Mouse (Mus musculus) lung, postnatal 25 days (tissue): ENCODE results near the gene Nsf.

Experiments used
- DNase-seq: peaks from one replicate; pipeline ENCODE4 v3.0.0; 2022; ENCODE audit warnings: low spot score

Gene Nsf

GRCm38 (mm10) chr11:103838955-103839354, 114.9 kb downstream of the Nsf start:
- DNase-seq: no peak

- no peak for DNase-seq
Observed at GRCm38 (mm10) chr11:103832331-103832730, 121.5 kb downstream of the Nsf start.

- DNase-seq: no peak
Observed at GRCm38 (mm10) chr11:103831766-103832165, 122.1 kb downstream of the Nsf start.

GRCm38 (mm10) chr11:103830476-103830875, 123.4 kb downstream of the Nsf start:
- DNase-seq: no peak

GRCm38 (mm10) chr11:103829956-103830355, 123.9 kb downstream of the Nsf start:
- DNase-seq: no peak

GRCm38 (mm10) chr11:103828866-103829265, 125.0 kb downstream of the Nsf start:
- DNase-seq: no peak

GRCm38 (mm10) chr11:103827201-103827600, 126.7 kb downstream of the Nsf start:
- no peak for DNase-seq

GRCm38 (mm10) chr11:103816719-103817118, 137.1 kb downstream of the Nsf start:
- no peak for DNase-seq

GRCm38 (mm10) chr11:103815986-103816385, 137.9 kb downstream of the Nsf start:
- no peak for DNase-seq

GRCm38 (mm10) chr11:103814808-103815207, 139.0 kb downstream of the Nsf start:
- no peak for DNase-seq

- DNase-seq: no peak
Observed at GRCm38 (mm10) chr11:103811246-103811645, 142.6 kb downstream of the Nsf start.

GRCm38 (mm10) chr11:103810631-103811030, 143.2 kb downstream of the Nsf start:
- no peak for DNase-seq

GRCm38 (mm10) chr11:103809611-103810598, 144.0 kb downstream of the Nsf start:
- DNase-seq: no peak

- no peak for DNase-seq
Observed at GRCm38 (mm10) chr11:103808771-103809610, 144.9 kb downstream of the Nsf start.

GRCm38 (mm10) chr11:103807966-103808365, 145.9 kb downstream of the Nsf start:
- DNase-seq: no peak

- no peak for DNase-seq
Observed at GRCm38 (mm10) chr11:103804804-103805203, 149.1 kb downstream of the Nsf start.

- no peak for DNase-seq
Observed at GRCm38 (mm10) chr11:103804126-103804525, 149.7 kb downstream of the Nsf start.

- no peak for DNase-seq
Observed at GRCm38 (mm10) chr11:103801128-103801527, 152.7 kb downstream of the Nsf start.

GRCm38 (mm10) chr11:103789951-103790350, 163.9 kb downstream of the Nsf start:
- no peak for DNase-seq

GRCm38 (mm10) chr11:103780152-103780551, 173.7 kb downstream of the Nsf start:
- no peak for DNase-seq

GRCm38 (mm10) chr11:103774228-103774530, 179.7 kb downstream of the Nsf start:
- DNase-seq: no peak

GRCm38 (mm10) chr11:103773387-103774227, 180.2 kb downstream of the Nsf start, which contains the start of gene Wnt3:
TSS of gene Wnt3 (plus strand) at chr11:103774150.
- DNase-seq: no peak
